Mouse (Mus musculus): Measurements from ENCODE around the gene Prdx3.

The Prdx3 gene

GRCm38 (mm10) chr19:60874064-60874694, at the start of gene Prdx3:
Gene Prdx3 (minus strand): TSS chr19:60874556.
- peak; percentile 93 for DNase-seq (ENCODE audit: low read depth)

- no peak for DNase-seq (ENCODE audit: low read depth)
Observed at GRCm38 (mm10) chr19:60916869-60917570, 42.7 kb upstream of the Prdx3 start.

- no peak for DNase-seq (ENCODE audit: low read depth)
Observed at GRCm38 (mm10) chr19:60915862-60916261, 41.5 kb upstream of the Prdx3 start.

- DNase-seq (ENCODE audit: low read depth), result no peak
Observed at GRCm38 (mm10) chr19:60915236-60915635, 40.9 kb upstream of the Prdx3 start.

- no peak for DNase-seq (ENCODE audit: low read depth)
Observed at GRCm38 (mm10) chr19:60911653-60912052, 37.3 kb upstream of the Prdx3 start.

- no peak for DNase-seq (ENCODE audit: low read depth)
Observed at GRCm38 (mm10) chr19:60910304-60910703, 35.9 kb upstream of the Prdx3 start.

GRCm38 (mm10) chr19:60905477-60905876, 31.1 kb upstream of the Prdx3 start:
- DNase-seq (ENCODE audit: low read depth), result no peak

- no peak for DNase-seq (ENCODE audit: low read depth)
Observed at GRCm38 (mm10) chr19:60903971-60904370, 29.6 kb upstream of the Prdx3 start.

- DNase-seq (ENCODE audit: low read depth), result no peak
Observed at GRCm38 (mm10) chr19:60903139-60903538, 28.8 kb upstream of the Prdx3 start.

- DNase-seq (ENCODE audit: low read depth), result no peak
Observed at GRCm38 (mm10) chr19:60895251-60895880, 21.0 kb upstream of the Prdx3 start.

- DNase-seq (ENCODE audit: low read depth), result peak; percentile 69
Observed at GRCm38 (mm10) chr19:60891934-60892547, 17.7 kb upstream of the Prdx3 start.

GRCm38 (mm10) chr19:60891123-60891470, 16.7 kb upstream of the Prdx3 start:
- no peak for DNase-seq (ENCODE audit: low read depth)

- DNase-seq (ENCODE audit: low read depth), result no peak
Observed at GRCm38 (mm10) chr19:60890391-60891122, 16.2 kb upstream of the Prdx3 start.

- peak; percentile 90 for DNase-seq (ENCODE audit: low read depth)
Observed at GRCm38 (mm10) chr19:60889714-60890315, 15.5 kb upstream of the Prdx3 start, which contains the start of gene Grk5. Gene Grk5 (plus strand): TSS chr19:60889749.

- peak; percentile 43 for DNase-seq (ENCODE audit: low read depth)
Observed at GRCm38 (mm10) chr19:60889101-60889713, 14.9 kb upstream of the Prdx3 start.

- peak; percentile 54 for DNase-seq (ENCODE audit: low read depth)
Observed at GRCm38 (mm10) chr19:60887637-60888036, 13.3 kb upstream of the Prdx3 start.

- DNase-seq (ENCODE audit: low read depth), result no peak
Observed at GRCm38 (mm10) chr19:60883129-60883528, 8.8 kb upstream of the Prdx3 start.

- DNase-seq (ENCODE audit: low read depth), result peak; percentile 39
Observed at GRCm38 (mm10) chr19:60873501-60873900, 855 bp downstream of the Prdx3 start.

- DNase-seq (ENCODE audit: low read depth), result peak; percentile 67
Observed at GRCm38 (mm10) chr19:60872272-60872671, 2.1 kb downstream of the Prdx3 start.

- DNase-seq (ENCODE audit: low read depth), result no peak
Observed at GRCm38 (mm10) chr19:60871366-60871765, 3.0 kb downstream of the Prdx3 start.

GRCm38 (mm10) chr19:60870489-60870888, 3.9 kb downstream of the Prdx3 start:
- no peak for DNase-seq (ENCODE audit: low read depth)
